Mouse (Mus musculus) C2C12 (cell line): Measurements from ENCODE around the gene Plpp7.

Experiments used
- CEBPB ChIP-seq: IDR thresholded peaks from one replicate; pipeline ENCODE4 v1.6.1; 2011; ENCODE audit warnings: low read depth, mild to moderate bottlenecking, control low read depth, moderate library complexity
- CTCF ChIP-seq: IDR thresholded peaks from one replicate; pipeline ENCODE4 v1.5.1; 2011; ENCODE audit not compliant: control insufficient read depth, insufficient read depth, insufficient read length
- FOSL1 ChIP-seq: IDR thresholded peaks from one replicate; pipeline ENCODE4 v1.8.0; 2011; ENCODE audit warnings: mild to moderate bottlenecking, low read length; ENCODE audit not compliant: poor library complexity, insufficient read depth, severe bottlenecking
- MYOD1 ChIP-seq: IDR thresholded peaks from one replicate; pipeline ENCODE4 v1.6.1; 2011; ENCODE audit warnings: low read depth; ENCODE audit not compliant: control insufficient read depth, insufficient read length
- USF1 ChIP-seq: IDR thresholded peaks from one replicate; pipeline ENCODE4 v1.6.1; 2011; ENCODE audit warnings: low read depth, mild to moderate bottlenecking, control low read depth, moderate library complexity

DNA sequence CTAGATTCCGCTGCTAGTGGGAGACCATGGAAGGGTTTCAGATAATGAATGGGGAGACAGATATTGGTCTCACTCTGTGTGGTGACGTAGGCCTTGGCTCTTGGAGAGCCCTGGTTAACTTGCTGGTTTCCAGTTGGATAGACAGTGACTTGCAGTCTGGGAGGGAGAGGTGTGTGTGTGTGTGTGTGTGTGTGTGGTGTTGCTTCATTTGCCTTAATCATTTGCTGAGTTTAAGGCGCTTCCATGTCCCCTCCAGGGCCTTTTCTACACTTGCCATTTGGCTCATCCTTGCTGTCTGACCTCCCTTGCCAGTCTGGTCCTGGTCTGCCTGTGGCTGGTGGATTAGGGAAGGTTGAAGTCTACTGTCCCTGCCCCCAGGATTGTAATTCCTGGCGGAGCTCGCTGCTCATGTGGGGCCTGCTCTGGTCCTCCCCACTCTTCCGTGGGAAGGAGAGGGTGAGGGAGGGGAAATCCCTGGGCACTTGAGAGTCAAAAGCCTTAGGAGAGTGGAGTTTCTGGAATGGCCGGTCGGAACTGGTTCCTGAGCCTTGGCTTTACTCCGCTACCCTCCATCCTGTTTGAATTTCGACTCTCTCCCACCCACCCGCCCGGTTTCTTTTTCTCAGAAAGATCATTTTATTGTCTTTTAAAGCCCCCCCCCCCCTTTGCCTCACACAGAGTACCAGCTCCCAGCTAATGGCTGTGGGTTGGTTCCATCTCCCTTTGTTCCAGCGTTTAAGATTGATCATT lies 57.9 kb downstream of the Plpp7 start:
- TF ChIP-seq CTCF (no peak), CEBPB (no peak), USF1 (no peak), MYOD1 (no peak), FOSL1 (no peak)
